Mouse (Mus musculus) v-Abl transformed pro-B cells (cell line): ENCODE measurements around the gene Gpc6.

ENCODE experiments used
- in situ Hi-C, 2 experiments: fragments of 400-800 bp; cut with MboI; formaldehyde crosslinking; loops; one replicate each; pipeline ENCODE4 v1.15.1; 2025; ENCODE audit not compliant: unreplicated experiment in 2 of 2

Gpc6 gene

GRCm38 (mm10) chr14:117951265-117951664 is 1026.2 kb downstream of the Gpc6 start:
- in situ Hi-C loops, result no loop called here

GRCm38 (mm10) chr14:117951686-117952085 is 1026.6 kb downstream of the Gpc6 start:
- in situ Hi-C loops, result no loop called here

GRCm38 (mm10) chr14:117956051-117956450 is 1030.9 kb downstream of the Gpc6 start:
- in situ Hi-C loops, result no loop called here

GRCm38 (mm10) chr14:117958389-117958788 is 1033.3 kb downstream of the Gpc6 start:
- in situ Hi-C loops, result no loop called here

GRCm38 (mm10) chr14:117961267-117961666 is 1036.2 kb downstream of the Gpc6 start:
- in situ Hi-C loops, result no loop called here

- in situ Hi-C loops, result no loop called here
These were observed 1036.7 kb downstream of the Gpc6 start for GRCm38 (mm10) chr14:117961844-117962243.

GRCm38 (mm10) chr14:117962453-117962852 is 1037.3 kb downstream of the Gpc6 start:
- in situ Hi-C loops, result no loop called here

- in situ Hi-C loops, result no loop called here
These were observed 1047.5 kb downstream of the Gpc6 start for GRCm38 (mm10) chr14:117972576-117972975.

- in situ Hi-C loops, result no loop called here
These were observed 1056.4 kb downstream of the Gpc6 start for GRCm38 (mm10) chr14:117981532-117981931.

- in situ Hi-C loops, result no loop called here
These were observed 1063.3 kb downstream of the Gpc6 start for GRCm38 (mm10) chr14:117988444-117988843.

GRCm38 (mm10) chr14:117990203-117990602 is 1065.1 kb downstream of the Gpc6 start:
- in situ Hi-C loops, result no loop called here

- in situ Hi-C loops, result no loop called here
These were observed 1067.6 kb downstream of the Gpc6 start for GRCm38 (mm10) chr14:117992600-117993256.

GRCm38 (mm10) chr14:117993845-117994244 is 1068.7 kb downstream of the Gpc6 start:
- in situ Hi-C loops, result no loop called here

GRCm38 (mm10) chr14:118004434-118004833 is 1079.3 kb downstream of the Gpc6 start:
- in situ Hi-C loops, result no loop called here

- in situ Hi-C loops, result no loop called here
These were observed 1080.6 kb downstream of the Gpc6 start for GRCm38 (mm10) chr14:118005697-118006096.

GRCm38 (mm10) chr14:118009541-118009940 is 1084.4 kb downstream of the Gpc6 start:
- in situ Hi-C loops, result no loop called here

GRCm38 (mm10) chr14:118013237-118013636 is 1088.1 kb downstream of the Gpc6 start:
- in situ Hi-C loops, result no loop called here

- in situ Hi-C loops, result no loop called here
These were observed 1094.2 kb downstream of the Gpc6 start for GRCm38 (mm10) chr14:118019314-118019713.

GRCm38 (mm10) chr14:118021867-118022543 is 1096.9 kb downstream of the Gpc6 start:
- in situ Hi-C loops, result no loop called here
